Mouse (Mus musculus) neural tube, embryonic 11.5 days (tissue): ENCODE results near the gene Zfp786. TPM values are rescaled to one million over a fixed set of nuclear protein-coding genes. Genes with fewer than 3 reads are reported as not detected.
A peak's percentile ranks its signal among the peaks of the same experiment; 100 is the strongest.
"Not testable (repeated sequence)": the region's sequence is repeated elsewhere in the genome, so short reads cannot be mapped to it uniquely, and the experiment has no call there.

ENCODE experiments used
- ATAC-seq: fragments of 200-750 bp; cut with Nextera tagmentation; 2 replicates; pipeline ENCODE4 v1.8.0; 2017; ENCODE audit warnings: moderate number of reproducible peaks, mild to moderate bottlenecking, moderate TSS enrichment, moderate library complexity; ENCODE audit not compliant: insufficient read depth, low FRiP score, low TSS enrichment
- DNase-seq: peaks from one replicate; pipeline ENCODE4 v3.0.0-alpha.2; 2015; ENCODE audit warnings: low spot score
- H3K27ac ChIP-seq: fragments of 300-500 bp; sonication (generic); 2 replicates; pipeline ENCODE4 v1.5.1; 2014; ENCODE audit warnings: low read depth, mild to moderate bottlenecking, low read length
- H3K27me3 ChIP-seq: fragments of 300-500 bp; sonication (generic); 2 replicates; pipeline ENCODE4 v1.6.1; 2014; ENCODE audit warnings: mild to moderate bottlenecking, low read length, mixed read lengths; ENCODE audit not compliant: control insufficient read depth, insufficient read depth
- H3K36me3 ChIP-seq: fragments of 300-500 bp; sonication (generic); 2 replicates; pipeline ENCODE4 v1.6.1; 2014; ENCODE audit warnings: mild to moderate bottlenecking, low read length, moderate library complexity, mixed read lengths; ENCODE audit not compliant: control insufficient read depth, insufficient read depth
- H3K4me1 ChIP-seq: fragments of 300-500 bp; sonication (generic); 2 replicates; pipeline ENCODE4 v1.6.1; 2014; ENCODE audit warnings: low read length, mixed read lengths; ENCODE audit not compliant: control insufficient read depth, insufficient read depth
- H3K4me2 ChIP-seq: fragments of 300-500 bp; sonication (generic); 2 replicates; pipeline ENCODE4 v1.6.1; 2014; ENCODE audit warnings: low read depth, mild to moderate bottlenecking, moderate library complexity
- H3K4me3 ChIP-seq: fragments of 300-500 bp; sonication (generic); 2 replicates; pipeline ENCODE4 v1.5.1; 2014; ENCODE audit warnings: low read depth, low read length
- H3K9ac ChIP-seq: fragments of 300-500 bp; sonication (generic); 2 replicates; pipeline ENCODE4 v1.6.1; 2014; ENCODE audit warnings: mild to moderate bottlenecking, low read length
- H3K9me3 ChIP-seq: fragments of 300-500 bp; sonication (generic); 2 replicates; pipeline ENCODE4 v1.6.1; 2016; ENCODE audit warnings: low read length; ENCODE audit not compliant: control insufficient read depth
- WGBS: fragments of 180-500 bp; shearing (Covaris S2); extraction: QIAGEN DNeasy Blood & Tissue Kit; methylation state at CpG from one replicate; pipeline ENCODE4 v1.1.7; 2014; 5-methylcytosine and 5-hydroxymethylcytosine counted together
- microRNA counts: library from miRNA; unstranded; fragments of <30 nt; microRNA quantifications from one replicate; lab custom pipeline; 2015
- microRNA-seq: library from miRNA; unstranded; fragments of <30 nt; microRNA quantifications from one replicate; pipeline ENCODE4, GENCODE M21; 2016
- polyA plus RNA-seq: library from polyadenylated mRNA; unstranded; fragments of >200 nt; fragmentation: Nextera tagmentation; extraction: Ambion mirVana; gene quantifications from 2 replicates; pipeline ENCODE4 v1.2.1, GENCODE M21; 2014

Gene Zfp786
- polyA plus RNA-seq, 1 experiment from 2014 or later = 6.9 TPM

DNA sequence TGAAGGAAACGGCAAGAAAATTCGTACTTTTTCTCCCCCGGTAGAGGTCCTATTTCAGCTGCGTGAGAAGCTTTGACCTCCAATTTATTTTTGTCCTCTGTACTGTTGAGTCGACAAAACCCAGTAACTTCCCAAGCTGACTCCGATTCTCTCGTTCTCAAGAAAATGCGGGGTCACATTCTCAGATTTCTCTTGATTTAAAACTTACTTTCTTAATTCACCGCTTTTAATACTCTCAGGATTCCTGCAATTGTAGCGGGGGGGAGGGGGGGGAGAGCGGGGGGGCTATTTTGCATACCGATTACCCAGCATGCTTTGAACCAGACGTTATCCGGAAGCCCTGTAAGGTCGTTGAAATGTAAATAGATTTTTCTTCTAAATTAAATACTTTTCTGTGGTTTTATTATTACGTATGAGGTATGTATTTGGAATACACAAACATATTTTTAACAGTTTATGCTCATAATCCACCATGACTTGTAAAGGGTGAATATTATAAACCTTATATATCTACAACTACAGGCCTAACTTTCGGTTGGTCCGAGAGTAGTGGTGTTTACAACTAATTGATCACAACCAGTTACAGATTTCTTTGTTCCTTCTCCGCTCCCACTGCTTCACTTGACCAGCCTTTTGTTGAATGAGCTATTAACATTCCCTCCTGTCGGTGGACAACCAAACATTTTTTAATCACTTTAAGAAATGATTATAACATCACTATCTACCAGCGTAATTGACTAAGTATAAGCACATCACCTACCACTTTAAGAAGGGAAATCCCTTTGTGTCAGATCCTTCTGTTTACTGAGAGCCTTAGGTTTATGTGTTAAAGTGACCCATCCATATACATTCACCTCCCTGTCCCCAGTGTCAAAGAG lies 49.3 kb downstream of the Zfp786 start:
- ATAC-seq (peak; percentile 43; the same call in 1 of the 2 replicates), DNase-seq (peak; percentile 59)
- Histone ChIP-seq H3K9ac (peak overlapping the region; percentile 46), H3K4me2 (peak overlapping the region; percentile 19), H3K27me3 (no peaks in the 10 kb centered on the region), H3K27ac (no peak overlapping the region; the same call in 1 of the 2 replicates), H3K4me3 (peak overlapping the region; percentile 31), H3K9me3 (no peaks in the 10 kb centered on the region), H3K36me3 (no peaks in the 10 kb centered on the region), H3K4me1 (no peaks in the 10 kb centered on the region)
- under 1% methylated on average over 21 of the region's 21 CpGs for WGBS

DNA sequence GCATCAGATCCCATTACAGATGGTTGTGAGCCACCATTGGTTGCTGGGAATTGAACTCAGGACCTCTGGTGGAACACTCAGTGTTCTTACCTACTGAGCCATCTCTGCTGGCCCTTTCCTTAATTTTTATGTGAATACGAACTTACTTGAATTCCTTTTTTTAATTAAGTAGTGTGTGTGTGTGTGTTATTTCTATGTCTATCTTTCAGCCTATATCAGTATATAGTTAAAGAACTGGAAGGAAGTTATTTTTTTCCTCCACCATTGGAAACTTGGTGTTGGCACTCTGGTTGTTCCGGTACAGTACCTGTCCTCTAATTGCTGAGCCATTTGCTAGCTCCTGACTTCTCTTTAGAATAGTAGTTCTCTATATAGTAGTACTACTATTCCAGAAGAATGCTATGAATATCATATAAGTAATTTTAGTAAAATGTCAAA lies 50.1 kb downstream of the Zfp786 start:
- Histone ChIP-seq H3K36me3 (no peaks in the 10 kb centered on the region), H3K4me2 (peak overlapping the region; percentile 17; the same call in 1 of the 2 replicates), H3K9ac (no peak overlapping the region), H3K4me1 (no peaks in the 10 kb centered on the region), H3K27ac (no peak overlapping the region), H3K4me3 (peak overlapping the region; percentile 31), H3K9me3 (no peaks in the 10 kb centered on the region), H3K27me3 (no peaks in the 10 kb centered on the region)
- WGBS = 21% methylated on average over 2 of the region's 2 CpGs
- DNase-seq = no peak
- no peak for ATAC-seq

DNA sequence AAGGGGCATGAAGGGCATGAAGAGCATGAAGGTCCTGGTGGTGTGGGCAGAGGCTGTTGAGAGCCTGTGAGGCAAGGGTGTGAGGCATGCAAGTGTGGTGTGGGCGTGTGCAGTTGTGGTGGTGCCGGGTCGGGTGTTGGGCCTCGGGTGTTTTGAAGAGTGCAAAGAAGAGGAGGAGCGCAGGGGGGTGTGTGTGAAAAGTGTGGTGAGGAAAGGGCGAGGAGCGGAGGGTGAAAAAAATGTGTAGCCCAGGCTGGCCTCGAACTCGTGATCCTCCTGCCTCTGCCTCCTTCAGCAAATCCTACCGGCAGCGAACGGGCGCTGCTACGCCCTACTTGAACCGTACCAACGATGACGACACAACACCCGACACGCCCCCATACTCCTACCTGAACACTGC lies 58.9 kb downstream of the Zfp786 start:
- not testable (repeated sequence) for H3K27ac ChIP-seq, H3K4me1 ChIP-seq, H3K9me3 ChIP-seq, DNase-seq, H3K9ac ChIP-seq, H3K4me2 ChIP-seq, H3K36me3 ChIP-seq, H3K4me3 ChIP-seq, H3K27me3 ChIP-seq, ATAC-seq
- WGBS = 62% methylated on average over 7 of the region's 19 CpGs

DNA sequence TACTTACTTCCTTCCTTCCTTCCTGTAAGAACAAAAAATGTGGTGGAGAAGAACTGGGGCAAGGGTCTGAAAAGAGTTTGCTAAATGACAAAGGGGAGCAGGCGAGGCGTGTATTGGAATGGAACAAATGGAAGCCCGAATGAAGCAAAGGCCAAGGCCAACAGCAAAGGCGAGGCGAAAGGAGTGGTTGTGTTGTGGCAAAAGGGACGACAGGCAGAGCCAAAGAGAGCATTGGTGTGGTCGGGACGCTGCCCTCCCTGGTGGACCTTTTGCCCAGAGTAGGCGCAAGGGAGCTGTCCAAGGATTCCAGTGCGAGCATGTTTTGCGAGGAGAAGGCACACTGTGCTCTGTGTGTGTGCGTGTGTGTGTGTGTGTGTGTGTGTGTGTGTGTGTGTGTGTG lies 59.6 kb downstream of the Zfp786 start:
- H3K9ac ChIP-seq, H3K36me3 ChIP-seq, H3K4me1 ChIP-seq, H3K27me3 ChIP-seq, H3K27ac ChIP-seq, H3K9me3 ChIP-seq, DNase-seq, H3K4me3 ChIP-seq, ATAC-seq, H3K4me2 ChIP-seq: not testable (repeated sequence)
- 64% methylated on average over 10 of the region's 12 CpGs for WGBS

DNA sequence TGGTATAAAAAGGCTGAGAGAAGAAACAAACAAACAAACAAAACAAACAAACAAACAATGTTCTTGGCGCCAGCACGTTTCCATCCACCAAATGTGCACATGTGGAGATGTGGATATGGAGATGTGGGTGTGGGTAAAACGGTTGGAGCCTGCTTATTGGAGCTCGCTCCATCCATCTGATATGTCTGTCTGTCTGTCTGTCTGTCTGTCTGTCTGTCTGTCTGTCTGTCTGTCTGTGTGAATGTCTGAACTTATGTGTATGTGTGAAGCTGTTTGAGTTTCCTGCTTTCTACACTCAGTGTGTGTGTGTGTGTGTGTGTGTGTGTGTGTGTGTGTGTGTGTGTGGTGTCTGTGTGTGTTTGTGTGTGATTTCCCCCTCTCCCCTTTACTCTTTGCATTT lies 60.8 kb downstream of the Zfp786 start:
- not testable (repeated sequence) for H3K36me3 ChIP-seq, H3K9me3 ChIP-seq, ATAC-seq, H3K27ac ChIP-seq, H3K4me3 ChIP-seq, H3K9ac ChIP-seq, DNase-seq, H3K4me2 ChIP-seq, H3K4me1 ChIP-seq, H3K27me3 ChIP-seq
- WGBS = 77% methylated on average over 4 of the region's 4 CpGs

MicroRNAs within 50 kb of the gene (microRNA counts, 519-probe panel; counts per million panel counts)
- microRNA mmu-miR-704 (lab: Ali Mortazavi, UCI) = 171 counts per million, percentile 57 among the panel's probes with 10 or more counts

Small RNA genes within 50 kb of the gene (microRNA-seq; reads per million reads assigned to microRNA genes)
- gene Mir704 = not detected

Other genes with a start within 250 kb of the Zfp786 start
- 155 and 168 TPM in 2 replicates for gene Ezh2, start 235.5 kb downstream of the Zfp786 start, polyA plus RNA-seq
- 273 and 304 TPM in 2 replicates for gene Pdia4, start 17.4 kb downstream of the Zfp786 start, polyA plus RNA-seq
- gene Zfp398, start 4.8 kb upstream of the Zfp786 start, polyA plus RNA-seq = 9.9 TPM in 2 replicates
- gene Zfp282, start 46.3 kb upstream of the Zfp786 start, polyA plus RNA-seq = 15.5 and 15.6 TPM in 2 replicates
- 14.2 and 15.4 TPM in 2 replicates for gene Zfp212, start 89.6 kb upstream of the Zfp786 start, polyA plus RNA-seq
- 7.7 and 9.1 TPM in 2 replicates for gene Zfp956, start 122.5 kb upstream of the Zfp786 start, polyA plus RNA-seq
- gene Zfp777, start 218.0 kb upstream of the Zfp786 start, polyA plus RNA-seq = 8.6 and 10.6 TPM in 2 replicates